Mouse (Mus musculus): ENCODE measurements at regions not wholly inside any gene's neighbourhood (a gene's known extent, or its start where the extent isn't known, plus 50 kb on each side); places are given as distances from the start of the nearest gene placed in this dataset.
"Not testable (repeated sequence)": the region's sequence is repeated elsewhere in the genome, so short reads cannot be mapped to it uniquely, and the experiment has no call there.

DNA sequence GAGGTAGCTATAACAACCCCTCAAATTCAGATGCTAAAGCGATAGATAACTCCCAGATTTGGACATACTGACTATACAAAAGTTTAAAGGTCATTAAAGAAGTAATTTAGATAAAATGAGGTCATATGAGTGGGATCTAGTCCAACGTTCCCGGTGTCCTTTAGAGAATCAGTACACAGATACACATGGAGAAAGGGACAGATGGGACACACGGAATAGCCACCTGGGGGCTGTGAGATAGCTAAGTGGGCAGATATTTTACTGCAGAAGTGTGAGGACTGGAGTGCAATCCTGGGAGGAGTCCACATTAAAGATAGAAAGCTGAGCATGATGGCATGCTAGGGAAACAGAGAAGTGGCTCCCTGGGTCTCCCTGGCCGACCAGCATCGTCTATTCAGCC is 164.1 kb upstream of the Castor2 start:
- DNase-seq, result no peak

- DNase-seq, result no peak
These were observed 164.5 kb upstream of the Castor2 start for GRCm38 (mm10) chr5:133935006-133935405.

DNA sequence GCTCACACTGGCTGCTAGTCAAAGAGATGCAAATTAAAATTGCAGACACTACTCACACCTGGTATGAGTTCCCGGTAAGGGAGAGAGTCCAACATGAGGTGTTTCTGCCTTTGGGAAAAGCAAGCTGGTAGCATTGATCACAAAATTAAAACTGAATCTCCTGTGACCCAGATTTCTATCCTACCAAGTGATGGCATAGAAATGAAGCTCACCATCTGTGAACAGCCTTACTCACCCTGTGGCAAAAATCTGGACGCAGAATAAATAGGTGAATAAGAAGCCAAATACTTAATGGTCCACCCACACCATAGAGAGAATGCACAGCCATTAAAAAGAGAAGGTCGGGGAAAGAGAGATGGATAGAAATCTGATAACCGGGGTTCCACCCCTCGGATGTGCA is 169.4 kb upstream of the Castor2 start:
- DNase-seq, result no peak

- DNase-seq, result no peak
These were observed 172.5 kb upstream of the Castor2 start for GRCm38 (mm10) chr5:133927054-133927453.

DNA sequence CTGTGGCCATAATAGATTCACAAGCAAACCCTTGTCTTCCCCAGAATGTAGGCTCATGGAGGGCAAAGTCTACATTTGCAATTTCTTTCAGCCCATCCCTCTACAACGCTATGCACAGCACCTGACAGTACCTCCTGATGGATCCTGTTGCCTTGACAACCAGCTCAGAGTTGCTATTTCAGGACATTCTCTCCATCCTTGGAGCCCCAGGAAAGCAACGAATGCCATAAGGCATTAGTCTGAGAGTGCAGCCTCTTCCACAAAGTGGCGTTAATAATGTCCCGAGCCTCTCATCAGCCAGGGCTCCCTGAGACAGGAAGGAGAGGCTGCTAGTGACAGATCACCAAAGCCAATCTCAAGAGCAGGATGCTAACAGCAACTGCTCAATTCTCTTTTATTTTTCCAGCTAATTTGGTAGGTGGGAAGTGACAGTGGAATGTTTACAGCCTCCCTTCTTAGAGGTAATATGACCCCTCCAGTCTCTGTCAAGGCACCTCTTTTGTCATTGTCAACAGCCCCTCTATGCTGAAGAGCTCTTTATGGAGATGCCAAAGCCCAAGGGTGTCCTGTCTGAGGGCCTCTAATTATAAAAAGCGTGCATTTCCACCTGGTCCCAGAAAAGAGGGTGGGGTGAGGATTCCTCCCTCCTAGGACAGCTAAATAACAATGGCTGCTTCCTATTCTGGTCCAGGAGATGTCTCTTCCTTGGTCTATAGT is 174.2 kb upstream of the Castor2 start:
- DNase-seq, result peak; percentile 3

DNA sequence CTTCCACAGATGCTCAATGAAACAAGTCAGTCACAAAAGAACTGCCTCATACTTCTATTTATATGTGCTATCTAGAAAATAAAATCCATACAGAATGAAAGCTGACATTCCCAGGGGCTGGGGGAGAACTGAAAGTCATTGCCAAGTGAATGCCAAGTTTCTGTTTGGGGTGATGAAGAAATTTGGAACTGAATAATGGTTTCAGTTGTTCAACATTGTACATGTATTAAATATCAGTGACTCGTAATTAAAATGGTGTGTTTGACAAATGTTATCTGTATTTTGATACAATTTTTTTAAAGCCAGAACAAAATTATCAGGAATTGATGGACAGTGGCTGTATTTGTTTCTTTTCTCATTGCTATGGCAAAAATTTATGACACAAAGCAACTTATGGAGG is 177.3 kb upstream of the Castor2 start:
- no peak for DNase-seq

DNA sequence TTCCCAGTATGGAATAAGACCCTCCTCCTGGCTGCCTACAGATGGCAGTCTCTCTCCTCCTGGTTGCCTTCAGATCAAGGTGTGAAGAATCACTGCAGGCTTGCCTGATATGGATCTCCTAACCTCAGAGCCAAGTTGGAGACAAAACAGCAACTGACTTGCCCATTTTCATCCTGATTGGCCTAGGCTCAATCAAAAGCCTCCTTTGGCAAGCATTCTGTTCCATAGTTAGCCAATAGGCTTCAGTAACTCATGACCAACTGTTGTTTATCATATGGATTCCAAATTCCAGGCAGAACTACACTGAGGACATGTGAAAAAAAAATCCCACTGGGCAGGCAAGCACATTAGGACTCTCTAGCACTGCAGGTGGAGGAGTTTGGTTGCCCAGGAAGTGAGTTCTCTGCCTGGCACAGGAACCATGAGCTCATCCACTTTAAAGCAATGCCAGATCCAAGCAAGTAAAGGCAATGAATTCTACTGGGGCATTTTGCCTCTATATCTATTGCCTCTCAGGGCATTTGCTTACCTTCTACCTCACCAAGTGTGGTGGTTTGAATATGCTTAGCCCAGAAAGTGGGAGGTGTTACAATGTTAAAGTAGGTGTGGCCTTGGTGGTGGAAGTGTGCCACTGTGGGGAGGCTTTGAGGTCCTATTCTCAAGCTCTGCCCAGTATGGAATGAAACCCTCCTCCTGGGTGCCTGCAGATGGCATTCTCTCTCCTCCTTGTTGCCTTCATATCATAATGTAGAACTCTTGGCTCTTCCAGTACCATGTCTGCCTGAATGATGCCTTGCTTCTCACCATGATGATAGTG is 183.6 kb upstream of the Castor2 start:
- no peak for DNase-seq

DNA sequence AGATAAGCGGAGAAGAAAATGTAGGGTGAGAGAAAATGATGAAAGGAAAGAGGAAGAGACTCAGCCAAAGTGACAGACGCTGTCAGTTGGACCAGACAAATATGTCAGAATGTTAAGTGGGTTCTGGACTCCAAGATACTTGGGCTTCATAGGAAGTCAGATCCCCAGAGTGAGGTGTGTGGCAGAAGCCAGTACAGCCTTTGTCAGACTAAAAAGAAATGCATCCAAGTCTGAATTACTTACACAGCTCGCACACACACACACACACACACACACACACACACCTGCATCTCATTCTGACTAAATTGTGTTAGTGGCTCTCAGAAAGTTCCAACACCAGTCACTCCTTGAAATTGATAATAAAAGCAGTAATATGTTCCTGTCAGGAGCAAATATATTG is 192.1 kb upstream of the Castor2 start:
- no peak for DNase-seq

GRCm38 (mm10) chr5:133898025-133898598 is 201.4 kb upstream of the Castor2 start:
- peak; percentile 70 for DNase-seq

DNA sequence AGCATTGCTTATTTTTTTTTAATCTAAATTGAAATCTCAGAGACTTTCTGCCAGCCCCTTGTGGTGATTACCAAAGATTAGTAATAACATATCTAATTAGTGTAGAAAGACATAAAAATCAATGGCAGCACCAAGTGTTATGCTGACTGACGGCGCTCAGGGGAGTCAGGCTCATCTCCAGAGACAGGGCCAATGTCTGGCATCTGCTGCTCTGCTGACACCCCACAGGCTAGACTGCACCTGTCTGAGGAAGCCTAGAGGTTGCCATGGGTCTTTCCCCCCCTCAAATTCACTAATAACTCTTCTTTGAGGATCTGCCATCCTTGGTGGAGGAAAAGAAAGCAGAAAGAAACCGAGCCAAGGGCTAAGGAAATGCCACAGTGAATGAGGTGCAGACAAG is 208.8 kb upstream of the Castor2 start:
- no peak for DNase-seq

- DNase-seq, result no peak
These were observed 209.7 kb upstream of the Castor2 start for GRCm38 (mm10) chr5:133889841-133890240.

DNA sequence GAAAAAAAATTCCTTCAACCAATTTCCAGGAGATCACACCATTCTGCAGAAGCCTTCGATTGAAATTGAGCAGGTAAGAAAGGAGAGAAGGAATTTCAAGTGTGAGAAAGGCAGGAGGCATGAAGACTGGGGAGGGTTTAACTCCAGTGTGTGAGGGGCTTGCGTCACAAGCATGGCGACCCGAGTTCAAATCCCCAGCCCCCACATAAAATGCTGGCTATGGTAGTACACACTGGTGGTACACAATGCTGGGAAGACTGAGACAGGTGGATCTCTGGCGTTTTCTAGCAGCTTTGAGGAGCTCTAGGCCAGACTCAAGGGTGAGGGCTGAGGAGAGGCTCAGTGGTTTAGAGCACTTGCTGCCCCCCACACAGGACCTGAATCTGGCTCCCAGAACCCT is 214.0 kb upstream of the Castor2 start:
- DNase-seq, result no peak

- DNase-seq, result peak; percentile 73
These were observed 214.5 kb upstream of the Castor2 start for GRCm38 (mm10) chr5:133885016-133885415.

GRCm38 (mm10) chr5:133884593-133884992 is 214.9 kb upstream of the Castor2 start:
- peak; percentile 34 for DNase-seq

GRCm38 (mm10) chr5:133844483-133844882 is 255.0 kb upstream of the Castor2 start:
- DNase-seq, result no peak

DNA sequence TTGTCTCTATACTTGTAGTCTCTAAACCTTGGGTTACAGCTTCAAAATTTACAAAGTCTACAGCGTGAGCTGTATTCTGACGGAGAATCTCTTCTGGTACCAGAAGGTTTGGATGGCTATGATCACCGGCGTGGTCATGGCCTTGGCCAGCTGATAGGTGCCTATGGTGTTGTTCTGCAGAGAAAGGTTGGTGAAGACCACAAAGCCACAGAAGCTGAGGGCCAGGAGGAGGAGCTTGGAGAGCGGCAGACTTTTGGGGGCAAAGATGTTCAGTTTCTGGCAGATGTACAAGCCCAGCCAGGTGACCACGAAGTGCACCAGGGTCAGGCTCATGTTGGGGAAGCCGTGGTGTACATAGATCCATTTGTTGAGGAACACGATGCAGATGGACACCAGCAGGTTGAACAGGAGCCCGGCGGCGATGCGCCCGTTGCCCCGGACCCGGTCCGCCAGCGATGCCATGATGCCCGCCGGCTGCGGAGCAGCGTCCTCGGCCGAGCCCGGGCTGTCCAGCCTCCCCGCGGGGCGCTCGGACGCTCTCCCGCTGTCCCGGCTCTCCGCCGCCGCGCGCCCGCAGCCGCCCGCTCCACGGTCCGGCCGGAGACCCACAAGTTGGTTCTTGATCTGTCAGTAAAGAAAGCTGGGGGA is 257.3 kb upstream of the Castor2 start:
- DNase-seq, result not testable (repeated sequence)

DNA sequence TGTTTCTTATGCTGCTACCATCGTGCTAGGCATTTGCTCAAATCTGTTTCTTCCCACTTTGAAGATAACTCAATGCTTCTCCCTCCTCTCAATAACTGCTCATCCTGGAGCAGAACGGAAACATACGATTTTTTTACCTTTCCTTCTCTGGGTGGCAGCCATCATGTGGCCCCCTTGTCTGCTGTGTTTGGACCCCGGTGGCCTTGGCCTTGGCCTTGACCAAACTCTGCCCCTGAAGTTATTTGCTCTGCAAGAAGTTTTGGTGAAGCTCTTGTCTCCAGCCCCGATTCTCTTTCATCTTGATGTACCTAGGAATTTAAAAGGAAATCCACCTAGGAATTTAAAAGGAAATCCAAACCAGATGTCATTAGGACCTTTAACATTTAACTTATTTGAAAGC is 261.2 kb upstream of the Castor2 start:
- DNase-seq, result no peak

DNA sequence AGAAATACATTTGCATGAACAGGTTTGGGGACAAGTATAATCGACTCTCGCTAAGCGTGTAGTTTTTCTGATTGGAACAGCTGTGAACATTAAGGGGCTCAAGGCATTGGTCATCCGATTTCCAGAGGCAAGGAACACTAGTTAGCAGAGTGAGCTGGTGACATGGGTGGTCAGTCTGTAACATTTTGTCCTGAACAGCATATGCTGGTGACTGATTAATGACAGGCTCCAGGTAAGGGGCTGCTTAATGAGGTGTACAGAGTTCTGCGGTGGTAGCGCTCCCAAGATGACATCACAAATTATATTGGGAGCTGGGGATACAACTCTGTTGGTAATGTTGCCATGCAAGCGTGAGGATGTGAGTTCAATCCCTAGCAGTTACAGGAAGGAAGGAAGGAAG is 266.3 kb upstream of the Castor2 start:
- no peak for DNase-seq

GRCm38 (mm10) chr5:133828226-133828625 is 271.3 kb upstream of the Castor2 start:
- no peak for DNase-seq

DNA sequence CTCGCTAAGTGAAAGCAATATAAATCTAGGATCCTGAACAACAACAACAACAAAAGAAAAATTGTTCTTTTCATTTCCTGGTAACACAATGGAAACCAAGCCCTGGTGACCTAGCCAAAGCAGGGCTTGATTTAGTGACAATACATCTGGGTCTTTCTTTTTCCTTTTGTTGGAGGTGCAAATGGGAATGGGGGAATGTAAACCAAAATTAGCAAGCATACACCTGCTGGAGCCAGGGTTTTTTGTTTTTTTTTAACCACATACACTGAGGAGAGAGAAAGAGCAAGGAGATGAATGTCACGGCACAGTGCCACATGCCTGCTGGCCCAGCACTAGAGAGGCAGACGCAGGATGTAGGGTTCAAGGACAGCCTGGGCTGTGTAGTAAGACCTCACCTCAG is 275.6 kb upstream of the Castor2 start:
- DNase-seq, result no peak

DNA sequence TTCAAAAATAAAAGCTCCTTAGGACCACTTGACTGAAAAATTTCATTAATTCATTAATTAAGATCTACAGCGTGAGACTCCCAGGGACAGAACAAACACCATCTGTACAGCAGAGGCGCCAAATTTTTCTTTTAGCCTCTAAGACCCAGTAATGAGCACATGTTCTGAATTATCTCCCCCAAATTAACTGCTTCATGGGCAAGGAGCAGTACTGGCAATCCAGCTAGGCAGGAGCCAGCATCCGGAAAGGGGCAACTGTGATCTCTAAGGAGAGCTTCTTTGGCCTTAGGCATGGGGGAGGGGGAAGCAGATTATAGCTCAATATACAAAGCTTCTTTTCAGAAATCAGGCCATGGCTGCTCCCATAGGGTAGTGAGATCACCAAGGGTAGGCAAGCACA is 278.2 kb upstream of the Castor2 start:
- DNase-seq, result peak; percentile 70

DNA sequence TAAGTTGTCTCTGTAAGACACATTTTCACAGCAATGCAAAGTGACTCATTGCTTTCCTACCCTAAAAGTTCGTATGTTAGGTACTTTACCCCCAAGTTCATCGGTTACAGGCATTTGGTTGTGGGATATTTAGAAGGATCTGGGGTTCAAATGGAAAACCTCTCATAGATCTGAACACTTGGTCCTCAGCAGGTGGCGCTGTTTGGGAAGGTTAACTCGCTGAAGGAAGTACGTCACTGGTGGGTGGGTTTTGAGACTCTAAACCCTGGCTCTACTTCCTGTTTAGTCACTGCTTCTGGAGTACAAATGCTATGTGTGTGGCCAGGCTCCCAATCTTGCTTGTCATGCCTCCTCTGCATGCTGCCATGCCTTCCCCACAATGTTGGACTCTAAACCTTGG is 284.0 kb upstream of the Castor2 start:
- no peak for DNase-seq

DNA sequence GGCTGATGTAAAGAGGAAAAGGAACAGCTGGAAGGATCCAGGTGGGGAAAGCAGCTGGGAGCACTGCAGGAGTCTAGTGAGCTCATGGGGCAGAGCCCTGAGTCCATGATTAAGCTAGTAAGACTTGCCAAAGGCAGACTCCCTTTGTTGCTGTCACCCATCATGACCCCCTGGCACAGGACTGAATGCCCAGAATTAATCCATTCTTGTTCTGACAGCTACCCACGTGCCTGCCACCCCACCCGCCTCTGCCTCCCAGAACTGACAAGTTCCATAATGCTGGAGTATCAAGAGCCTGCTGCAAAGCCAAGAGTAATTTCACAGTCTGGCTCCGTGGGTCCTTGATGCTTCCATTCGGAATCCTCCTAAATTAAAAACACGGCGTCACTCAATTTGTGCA is 285.1 kb upstream of the Castor2 start:
- DNase-seq, result no peak

- no peak for DNase-seq
These were observed 287.3 kb upstream of the Castor2 start for GRCm38 (mm10) chr5:133812216-133812615.
